Mouse (Mus musculus) CH12.LX (cell line): ENCODE measurements around the gene Flot1. TPM values are rescaled to one million over a fixed set of nuclear protein-coding genes. Genes with fewer than 3 reads are reported as not detected.

Source experiments
- DNase-seq: peaks from one replicate; pipeline ENCODE4 v3.0.0-alpha.2; 2013; ENCODE audit errors: extremely low read depth
- H3K27ac ChIP-seq: 2 replicates; pipeline ENCODE4 v1.5.1; 2012; ENCODE audit warnings: low read depth, mild to moderate bottlenecking, control low read depth, moderate library complexity; ENCODE audit not compliant: insufficient read depth
- H3K27me3 ChIP-seq: replicated peaks from 2 replicates; pipeline ENCODE3; 2012; ENCODE audit warnings: inconsistent platforms
- H3K36me3 ChIP-seq, 2 experiments: replicated peaks in 1 of 2; 2 replicates each; pipeline versions ENCODE3 to v1.6.1; 2012; ENCODE audit warnings: inconsistent platforms in 1 of 2, low read length in 1 of 2, mild to moderate bottlenecking in 1 of 2, mixed read lengths in 1 of 2, moderate library complexity in 1 of 2; ENCODE audit not compliant: control insufficient read depth in 1 of 2, insufficient read depth in 1 of 2
- H3K4me1 ChIP-seq, 2 experiments: 2 replicates each; pipeline ENCODE4 v1.6.1; 2012; ENCODE audit warnings: inconsistent platforms in 1 of 2, moderate library complexity in 1 of 2; ENCODE audit not compliant: insufficient read depth in 2 of 2, control insufficient read depth in 1 of 2
- H3K4me2 ChIP-seq: 2 replicates; pipeline ENCODE4 v1.6.1; 2012; ENCODE audit warnings: low read depth, mild to moderate bottlenecking, control low read depth; ENCODE audit not compliant: poor library complexity, insufficient read depth, severe bottlenecking
- H3K4me3 ChIP-seq, 3 experiments: fragments of 150-350 bp in 1 of 3; sonication (generic) in 1 of 3; replicated peaks in 1 of 3; 2 replicates each; pipeline versions ENCODE3 to v1.5.1; 2011 to 2012; ENCODE audit warnings: low read depth in 2 of 3, low read length in 2 of 3, mild to moderate bottlenecking in 2 of 3, moderate library complexity in 2 of 3, control low read depth in 1 of 3, improper control_type of control experiment in 1 of 3, inconsistent platforms in 1 of 3, mixed read lengths in 1 of 3; ENCODE audit not compliant: poor library complexity in 1 of 3
- H3K79me2 ChIP-seq: replicated peaks from 2 replicates; pipeline ENCODE4 v1.6.1; 2012; ENCODE audit warnings: mild to moderate bottlenecking, moderate library complexity; ENCODE audit not compliant: control insufficient read depth, poor library complexity, insufficient read depth, severe bottlenecking; ENCODE audit errors: extremely low read depth
- H3K9ac ChIP-seq: 2 replicates; pipeline ENCODE4 v1.6.1; 2012; ENCODE audit warnings: low read depth, mild to moderate bottlenecking, control low read depth, moderate library complexity; ENCODE audit not compliant: insufficient read depth
- H3K9me3 ChIP-seq: replicated peaks from 2 replicates; pipeline ENCODE3; 2012; ENCODE audit warnings: low read length, inconsistent platforms, mixed read lengths
- BHLHE40 ChIP-seq: IDR thresholded peaks from 2 replicates; pipeline ENCODE4 v1.6.1; 2011; ENCODE audit warnings: mild to moderate bottlenecking, low read depth, low read length, improper control_type of control experiment
- CHD1 ChIP-seq: IDR thresholded peaks from 2 replicates; pipeline ENCODE4 v1.6.1; 2012; ENCODE audit warnings: low read depth, low read length, improper control_type of control experiment, inconsistent platforms
- HCFC1 ChIP-seq: IDR thresholded peaks from 2 replicates; pipeline ENCODE4 v1.6.1; 2012; ENCODE audit warnings: low read depth, mild to moderate bottlenecking, inconsistent platforms, low read length, improper control_type of control experiment
- MAFK ChIP-seq: IDR thresholded peaks from 2 replicates; pipeline ENCODE4 v1.6.1; 2011; ENCODE audit warnings: low read length, improper control_type of control experiment; ENCODE audit not compliant: insufficient replicate concordance
- MAX ChIP-seq: IDR thresholded peaks from 2 replicates; pipeline ENCODE4 v1.6.1; 2011; ENCODE audit warnings: low read length, improper control_type of control experiment
- MAZ ChIP-seq: IDR thresholded peaks from 2 replicates; pipeline ENCODE4 v1.6.1; 2012; ENCODE audit warnings: low read depth, mild to moderate bottlenecking, inconsistent platforms, low read length, improper control_type of control experiment, moderate library complexity
- MXI1 ChIP-seq: IDR thresholded peaks from 2 replicates; pipeline ENCODE4 v1.6.1; 2011; ENCODE audit warnings: mild to moderate bottlenecking, low read depth, low read length, improper control_type of control experiment
- MYC ChIP-seq: IDR thresholded peaks from 2 replicates; pipeline ENCODE4 v1.6.1; 2011; ENCODE audit warnings: low read depth, mild to moderate bottlenecking, improper control_type of control experiment, low read length
- NRF1 ChIP-seq: IDR thresholded peaks from 2 replicates; pipeline ENCODE4 v1.6.1; 2014; ENCODE audit warnings: low read depth, mild to moderate bottlenecking, inconsistent platforms, low read length, improper control_type of control experiment, moderate library complexity
- POLR2AphosphoS2 ChIP-seq: IDR thresholded peaks from 2 replicates; pipeline ENCODE4 v1.6.1; 2011; ENCODE audit warnings: low read depth, low read length, improper control_type of control experiment
- SIN3A ChIP-seq: IDR thresholded peaks from 2 replicates; pipeline ENCODE4 v1.6.1; 2012; ENCODE audit warnings: low read length, improper control_type of control experiment, inconsistent platforms
- SMC3 ChIP-seq: IDR thresholded peaks from 2 replicates; pipeline ENCODE4 v1.6.1; 2011; ENCODE audit warnings: low read depth, low read length, improper control_type of control experiment
- TBP ChIP-seq: conservative IDR thresholded peaks from 2 replicates; pipeline ENCODE4 v1.6.1; 2011; ENCODE audit warnings: low read depth, low read length, improper control_type of control experiment
- TCF12 ChIP-seq: IDR thresholded peaks from 2 replicates; pipeline ENCODE4 v1.6.1; 2014; ENCODE audit warnings: low read depth, mild to moderate bottlenecking, inconsistent platforms, low read length, improper control_type of control experiment
- UBTF ChIP-seq: IDR thresholded peaks from 2 replicates; pipeline ENCODE4 v1.6.1; 2012; ENCODE audit warnings: low read depth, mild to moderate bottlenecking, inconsistent platforms, low read length, improper control_type of control experiment, moderate library complexity
- USF2 ChIP-seq: conservative IDR thresholded peaks from 2 replicates; pipeline ENCODE4 v1.6.1; 2011; ENCODE audit warnings: low read depth, low read length, improper control_type of control experiment
- ZMIZ1 ChIP-seq: IDR thresholded peaks from 2 replicates; pipeline ENCODE4 v1.6.1; 2012; ENCODE audit warnings: low read depth, mild to moderate bottlenecking, inconsistent platforms, low read length, improper control_type of control experiment
- dilution Hi-C: fragments of 300-500 bp; cut with MboI; formaldehyde crosslinking; loops from 2 replicates; pipeline ENCODE4 v1.14.3; 2020; ENCODE audit warnings: low sequenced_read_pairs; ENCODE audit not compliant: extremely low pct_unique_long_range_greater_than_20kb, extremely low pct_ligation_motif_present
- in situ Hi-C: fragments of 300-500 bp; cut with MboI; formaldehyde crosslinking; loops from 3 replicates; pipeline ENCODE4 v1.14.3; 2019; ENCODE audit warnings: low sequenced_read_pairs, low pct_ligation_motif_present, low pct_unique_long_range_greater_than_20kb, mixed read lengths
- polyA plus RNA-seq: library from polyadenylated mRNA; unstranded; fragments of >175 nt; gene quantifications from 2 replicates; pipeline ENCODE4 v1.2.1, GENCODE M21; 2012; ENCODE audit warnings: low read depth; ENCODE audit not compliant: insufficient read length
- total RNA-seq, 2 experiments: library from RNA; depleted of rRNA; stranded (reverse); fragments of 300-350 nt in 1 of 2; fragments of >200 nt in 1 of 2; gene quantifications; 2 replicates each; pipeline ENCODE4 v1.2.3; 2012 to 2014

Gene Flot1
- total and polyA plus RNA-seq, 3 experiments, result 16.3 to 21.6 (median 17.6) TPM

DNA sequence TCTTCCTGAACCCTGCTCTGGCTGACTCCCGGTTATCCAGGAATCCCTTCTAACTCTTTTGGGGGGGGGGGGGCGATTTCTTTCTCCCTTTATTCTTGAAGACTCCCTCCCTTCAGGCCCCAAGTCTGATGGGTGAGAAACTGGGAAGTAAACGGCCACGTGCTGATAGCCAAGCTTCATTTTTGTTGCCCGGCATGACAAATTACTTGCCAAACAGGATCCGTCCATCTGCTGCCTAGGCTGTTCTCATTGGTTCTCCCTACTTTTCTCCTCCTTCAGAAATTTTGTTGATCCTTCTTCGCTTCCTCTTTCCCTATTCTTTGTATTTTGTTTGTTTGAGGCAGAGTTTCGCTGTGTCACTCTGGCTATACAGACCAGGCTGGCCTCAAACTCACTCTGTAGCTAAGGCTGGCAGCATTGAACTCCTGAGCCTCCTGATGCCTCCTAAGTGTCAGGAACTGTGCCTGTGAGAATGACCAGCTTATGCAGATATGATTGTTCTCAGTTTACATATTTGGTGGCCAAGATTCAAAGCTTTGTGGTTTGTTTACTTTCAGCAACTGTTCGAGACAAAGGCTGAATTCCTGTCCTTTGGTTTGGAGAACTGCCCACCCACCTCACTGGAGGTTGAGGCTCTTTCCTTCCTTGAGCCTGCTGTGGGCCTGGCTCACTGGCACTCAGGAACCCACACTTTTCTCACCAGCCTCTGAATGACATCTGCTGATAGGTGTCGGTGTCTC, 43.4 kb upstream of the Flot1 start:
- in situ Hi-C loops, result no loop called here
- H3K4me1 ChIP-seq, result peaks cover 0 to 12% of the 10 kb centered on the region in 2 experiments; a peak in 2 of 4 replicates
- no peak overlapping the region for H3K4me3 ChIP-seq
- DNase-seq, result no peak
- no peak for TF ChIP-seq MAX
- TF ChIP-seq SIN3A, result no peak
- TF ChIP-seq SMC3, result no peak
- no peak for TF ChIP-seq USF2
- TF ChIP-seq POLR2AphosphoS2, result no peak
- no peak for TF ChIP-seq ZMIZ1
- no peak for TF ChIP-seq UBTF
- TF ChIP-seq HCFC1, result no peak
- no peak for TF ChIP-seq TCF12
- TF ChIP-seq, all 38 proteins: peak for 0
- H3K79me2 ChIP-seq, result no peaks in the 10 kb centered on the region
- no peak overlapping the region for H3K9ac ChIP-seq
- peaks cover 7% of the 10 kb centered on the region for H3K27me3 ChIP-seq
- dilution Hi-C loops, result no loop called here
- no peaks in the 10 kb centered on the region for H3K9me3 ChIP-seq
- H3K4me2 ChIP-seq, result no peak overlapping the region
- H3K27ac ChIP-seq, result no peak overlapping the region
- no peaks in the 10 kb centered on the region for H3K36me3 ChIP-seq

DNA sequence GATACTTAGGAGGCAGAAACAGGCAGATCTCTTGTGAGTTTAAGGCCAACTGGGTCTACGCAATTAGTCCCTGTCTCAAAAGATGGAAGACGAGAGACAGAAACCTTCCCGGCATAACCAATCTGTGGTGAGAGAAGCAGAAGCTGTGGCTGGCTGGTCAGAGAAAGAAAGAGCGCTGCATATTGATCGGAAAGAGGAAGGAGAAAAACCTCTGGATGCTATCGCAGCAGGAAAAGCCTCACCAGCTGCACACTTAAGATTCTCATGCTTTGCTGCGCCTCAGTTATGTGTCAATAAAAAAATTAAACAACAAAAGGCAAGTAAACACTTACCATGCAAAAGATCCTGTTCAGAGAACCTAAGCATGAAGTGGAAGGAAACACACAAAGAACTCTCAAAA, 42.7 kb upstream of the Flot1 start:
- no peak overlapping the region for H3K27ac ChIP-seq
- TF ChIP-seq MXI1, result no peak
- no peak for TF ChIP-seq MAZ
- TF ChIP-seq TBP, result no peak
- no peak for TF ChIP-seq CHD1
- no peak for TF ChIP-seq NRF1
- TF ChIP-seq MAFK, result no peak
- TF ChIP-seq MYC, result no peak
- no peak for TF ChIP-seq BHLHE40
- no peak for TF ChIP-seq TCF12
- TF ChIP-seq HCFC1, result no peak
- TF ChIP-seq SMC3, result no peak
- TF ChIP-seq, all 38 proteins: peak for 0
- H3K4me2 ChIP-seq, result no peak overlapping the region
- H3K27me3 ChIP-seq, result peaks cover 7% of the 10 kb centered on the region
- H3K79me2 ChIP-seq, result no peaks in the 10 kb centered on the region
- H3K4me1 ChIP-seq, result peaks cover 0 to 12% of the 10 kb centered on the region in 2 experiments; a peak in 2 of 4 replicates
- in situ Hi-C loops, result no loop called here
- H3K4me3 ChIP-seq, result no peak overlapping the region
- H3K36me3 ChIP-seq, result no peaks in the 10 kb centered on the region
- dilution Hi-C loops, result no loop called here
- no peak overlapping the region for H3K9ac ChIP-seq
- no peaks in the 10 kb centered on the region for H3K9me3 ChIP-seq
- peak; percentile 17 for DNase-seq
